Mouse (Mus musculus) fat pad, adult 2 months (tissue): ENCODE measurements around the gene Zfp970.
"Not testable (repeated sequence)": the region's sequence is repeated elsewhere in the genome, so short reads cannot be mapped to it uniquely, and the experiment has no call there.

Source experiments
- DNase-seq: peaks from one replicate; pipeline ENCODE4 v3.0.0-alpha.2; 2011; ENCODE audit warnings: low read depth, low spot score; ENCODE audit errors: extremely low read depth

Zfp970 gene

GRCm38 (mm10) chr2:177464676-177465075 is at the start of gene Zfp970:
Gene Zfp970 (plus strand): TSS chr2:177464733.
- DNase-seq = not testable (repeated sequence)

GRCm38 (mm10) chr2:177468222-177468621 is 3.7 kb downstream of the Zfp970 start:
- not testable (repeated sequence) for DNase-seq

- DNase-seq = not testable (repeated sequence)
These were observed 7.7 kb downstream of the Zfp970 start for GRCm38 (mm10) chr2:177472261-177472660.

GRCm38 (mm10) chr2:177481971-177482370 is 17.4 kb downstream of the Zfp970 start:
- DNase-seq = not testable (repeated sequence)

GRCm38 (mm10) chr2:177483238-177483948 is 18.9 kb downstream of the Zfp970 start:
- not testable (repeated sequence) for DNase-seq

DNA sequence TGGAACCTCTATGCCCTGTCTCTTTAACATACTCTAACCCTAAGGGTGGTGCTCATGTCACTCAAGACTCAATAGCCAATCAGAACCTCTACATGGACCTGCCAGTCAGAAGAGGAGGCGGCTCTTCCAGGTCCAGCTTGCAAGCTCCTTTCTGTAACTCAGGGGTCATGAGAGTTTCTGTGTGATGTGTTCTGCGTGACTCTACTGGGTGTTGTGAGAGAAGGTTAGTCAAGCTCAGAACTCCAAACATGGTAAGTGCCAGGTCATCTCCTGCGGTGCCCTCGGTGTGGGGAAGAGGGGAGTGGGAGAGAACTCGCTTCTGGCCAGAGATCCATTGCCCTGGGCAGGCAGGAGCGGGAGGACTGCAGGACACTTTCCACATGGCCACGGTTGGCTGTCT is 33.5 kb downstream of the Zfp970 start, which contains the start of gene Gm14403:
Gm14403 (plus strand) TSS at position 149 of the 400 bp plus-strand sequence.
- not testable (repeated sequence) for DNase-seq

GRCm38 (mm10) chr2:177499182-177499581 is 34.6 kb downstream of the Zfp970 start:
- DNase-seq = not testable (repeated sequence)

DNA sequence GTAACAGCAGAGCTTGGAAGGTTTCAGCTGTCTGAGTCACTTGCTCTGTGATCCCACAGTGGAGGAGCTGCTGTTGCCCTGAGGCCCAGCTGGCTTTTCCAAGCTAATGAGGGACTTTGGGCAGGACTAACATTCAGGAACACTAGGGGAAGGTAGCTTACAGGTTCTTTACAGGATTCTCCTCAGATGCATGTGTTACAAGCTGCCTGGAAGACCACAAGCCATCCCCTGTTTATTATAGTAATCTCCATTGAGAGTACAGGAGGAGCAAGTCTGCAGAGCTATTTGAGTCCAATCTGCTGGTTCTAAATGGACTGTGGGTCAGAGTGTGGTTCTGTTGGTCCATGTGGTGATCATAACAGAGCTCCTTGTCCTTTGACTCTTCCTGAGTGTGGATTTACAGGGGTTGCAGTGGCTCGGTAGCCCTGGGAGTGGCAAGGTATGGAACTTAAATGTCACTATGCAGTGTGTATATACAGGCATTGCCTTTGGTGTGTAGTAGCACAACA is 40.7 kb downstream of the Zfp970 start:
- DNase-seq = not testable (repeated sequence)

GRCm38 (mm10) chr2:177511381-177511780 is 46.8 kb downstream of the Zfp970 start:
- not testable (repeated sequence) for DNase-seq

GRCm38 (mm10) chr2:177511972-177512371 is 47.4 kb downstream of the Zfp970 start:
- not testable (repeated sequence) for DNase-seq

DNA sequence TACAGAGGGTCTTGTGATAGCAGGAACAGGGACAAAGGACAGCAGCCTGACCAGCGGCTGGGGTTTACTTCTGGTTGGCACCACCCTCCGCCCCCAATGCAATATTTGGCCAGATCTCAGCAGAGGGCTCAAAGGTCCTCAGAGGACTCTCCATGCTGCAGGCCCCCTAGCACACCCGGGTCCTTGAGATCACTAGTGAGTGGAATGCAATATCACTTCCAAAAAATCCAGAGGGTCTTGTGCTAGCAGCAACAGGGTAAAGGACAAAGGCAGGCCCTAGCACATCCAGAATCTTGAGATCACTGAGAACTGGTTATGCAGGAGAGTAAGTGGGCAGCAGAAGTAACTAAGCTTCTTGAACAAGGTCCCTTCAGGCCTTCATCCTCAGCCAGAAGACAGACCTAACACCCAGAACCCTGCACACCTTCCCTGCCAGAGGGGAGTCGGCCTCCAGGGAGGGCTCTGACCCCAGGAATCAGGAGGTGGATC is 49.5 kb downstream of the Zfp970 start:
- not testable (repeated sequence) for DNase-seq

- DNase-seq = not testable (repeated sequence)
These were observed 53.2 kb downstream of the Zfp970 start for GRCm38 (mm10) chr2:177517746-177518145.

DNA sequence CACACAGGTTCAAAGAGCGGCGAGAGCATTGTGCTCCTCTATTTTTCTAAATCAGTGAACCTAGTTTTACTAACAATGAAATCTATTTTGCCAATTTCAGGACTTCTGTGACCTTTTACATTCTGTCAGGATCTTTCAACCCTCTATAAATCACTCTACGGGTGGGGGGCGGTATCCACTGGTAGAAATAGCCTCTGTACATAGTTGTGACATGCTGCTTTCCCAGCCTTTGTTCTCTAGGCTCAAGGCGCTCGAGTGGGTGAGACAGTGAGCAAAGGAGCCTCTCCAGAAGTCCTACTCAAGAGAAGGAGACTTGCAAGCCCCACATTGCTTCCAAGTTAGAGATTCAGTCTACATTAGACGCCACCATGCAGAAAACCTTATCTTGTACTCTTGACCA is 53.8 kb downstream of the Zfp970 start:
- not testable (repeated sequence) for DNase-seq

GRCm38 (mm10) chr2:177518960-177519359 is 54.4 kb downstream of the Zfp970 start:
- DNase-seq = not testable (repeated sequence)

DNA sequence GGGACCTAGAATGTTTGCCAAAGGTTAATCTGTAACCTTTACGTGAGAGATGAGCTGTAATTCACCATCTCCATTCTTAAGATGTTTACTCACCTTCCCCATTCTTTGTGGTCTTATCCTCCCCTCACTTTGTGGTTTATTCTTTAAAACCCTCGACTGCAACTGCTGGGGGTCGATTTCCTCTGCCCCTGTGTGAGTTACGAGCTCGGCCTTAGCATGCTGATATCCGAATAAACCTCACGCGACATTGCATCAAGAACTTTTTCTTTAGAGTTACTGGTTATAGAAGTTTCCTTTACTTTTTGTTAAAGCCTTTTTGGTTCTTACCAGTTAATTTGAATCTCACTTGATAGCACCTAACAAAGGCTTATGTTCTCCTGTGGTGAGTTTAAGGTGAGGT is 55.5 kb downstream of the Zfp970 start:
- no peak for DNase-seq

GRCm38 (mm10) chr2:177523061-177523460 is 58.5 kb downstream of the Zfp970 start:
- DNase-seq = no peak

GRCm38 (mm10) chr2:177523674-177524073 is 59.1 kb downstream of the Zfp970 start:
- DNase-seq = not testable (repeated sequence)

DNA sequence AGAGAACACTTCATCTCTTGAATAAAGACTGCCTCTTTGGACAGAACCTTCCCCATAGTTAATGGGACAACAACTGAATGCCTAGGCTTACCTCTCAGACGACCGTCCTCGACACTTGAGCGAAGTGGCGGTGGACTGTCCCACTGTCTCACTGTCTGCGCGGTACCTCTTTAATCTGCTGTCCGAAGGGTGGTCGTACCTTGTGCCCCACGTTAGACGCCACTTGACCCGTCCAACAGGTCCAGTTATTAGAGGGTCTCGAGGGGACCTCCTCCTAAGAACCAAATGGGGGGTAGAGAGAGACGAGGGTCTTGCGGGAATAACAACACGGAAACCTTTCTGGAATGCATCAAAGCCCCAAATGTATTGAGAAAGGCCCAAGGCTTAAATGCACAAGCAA is 59.6 kb downstream of the Zfp970 start:
- DNase-seq = not testable (repeated sequence)
